Mouse (Mus musculus) intestine, embryonic 14.5 days (tissue): ENCODE measurements around the gene Rasl2-9. TPM values are rescaled to one million over a fixed set of nuclear protein-coding genes. Genes with fewer than 3 reads are reported as not detected.
"Not testable (repeated sequence)": the region's sequence is repeated elsewhere in the genome, so short reads cannot be mapped to it uniquely, and the experiment has no call there.

ENCODE experiments used
- ATAC-seq: fragments of 200-750 bp; cut with Nextera tagmentation; replicated peaks from 2 replicates; pipeline ENCODE4 v1.8.0; 2017; ENCODE audit warnings: low read depth, moderate number of reproducible peaks, moderate TSS enrichment, moderate library complexity; ENCODE audit not compliant: low FRiP score, low TSS enrichment
- DNase-seq: peaks from one replicate; pipeline ENCODE4 v3.0.0-alpha.2; 2018; ENCODE audit warnings: low spot score
- H3K27ac ChIP-seq: fragments of 300-500 bp; sonication (generic); 2 replicates; pipeline ENCODE4 v1.5.1; 2014; ENCODE audit warnings: low read depth, mild to moderate bottlenecking, control low read depth
- H3K27me3 ChIP-seq: fragments of 300-500 bp; sonication (generic); replicated peaks from 2 replicates; pipeline ENCODE4 v1.6.1; 2014; ENCODE audit warnings: low read length, control low read depth; ENCODE audit not compliant: control insufficient read depth, insufficient read depth
- H3K36me3 ChIP-seq: fragments of 300-500 bp; sonication (generic); 2 replicates; pipeline ENCODE4 v1.6.1; 2014; ENCODE audit warnings: low read length, control low read depth; ENCODE audit not compliant: control insufficient read depth, insufficient read depth
- H3K4me1 ChIP-seq: fragments of 300-500 bp; sonication (generic); replicated peaks from 2 replicates; pipeline ENCODE4 v1.6.1; 2014; ENCODE audit warnings: low read length, control low read depth, mixed read lengths; ENCODE audit not compliant: control insufficient read depth, insufficient read depth
- H3K4me2 ChIP-seq: fragments of 300-500 bp; sonication (generic); 2 replicates; pipeline ENCODE4 v1.6.1; 2014; ENCODE audit warnings: low read length
- H3K4me3 ChIP-seq: fragments of 300-500 bp; sonication (generic); 2 replicates; pipeline ENCODE4 v1.5.1; 2014; ENCODE audit warnings: low read depth, low read length, control low read depth, mixed read lengths
- H3K9ac ChIP-seq: fragments of 300-500 bp; sonication (generic); 2 replicates; pipeline ENCODE4 v1.6.1; 2014; ENCODE audit warnings: mild to moderate bottlenecking, low read length
- H3K9me3 ChIP-seq: fragments of 300-500 bp; sonication (generic); 2 replicates; pipeline ENCODE4 v1.6.1; 2016; ENCODE audit warnings: low read length, control low read depth; ENCODE audit not compliant: control insufficient read depth
- WGBS: fragments of 180-500 bp; shearing (Covaris S2); extraction: QIAGEN DNeasy Blood & Tissue Kit; methylation state at CpG from one replicate; pipeline ENCODE4 v1.1.7; 2014; 5-methylcytosine and 5-hydroxymethylcytosine counted together
- polyA plus RNA-seq: library from polyadenylated mRNA; unstranded; fragments of >200 nt; fragmentation: Nextera tagmentation; extraction: Ambion mirVana; gene quantifications from 2 replicates; pipeline ENCODE4 v1.2.1, GENCODE M21; 2014

The Rasl2-9 gene
- polyA plus RNA-seq, 1 experiment from 2014 or later: 0.72 TPM

DNA sequence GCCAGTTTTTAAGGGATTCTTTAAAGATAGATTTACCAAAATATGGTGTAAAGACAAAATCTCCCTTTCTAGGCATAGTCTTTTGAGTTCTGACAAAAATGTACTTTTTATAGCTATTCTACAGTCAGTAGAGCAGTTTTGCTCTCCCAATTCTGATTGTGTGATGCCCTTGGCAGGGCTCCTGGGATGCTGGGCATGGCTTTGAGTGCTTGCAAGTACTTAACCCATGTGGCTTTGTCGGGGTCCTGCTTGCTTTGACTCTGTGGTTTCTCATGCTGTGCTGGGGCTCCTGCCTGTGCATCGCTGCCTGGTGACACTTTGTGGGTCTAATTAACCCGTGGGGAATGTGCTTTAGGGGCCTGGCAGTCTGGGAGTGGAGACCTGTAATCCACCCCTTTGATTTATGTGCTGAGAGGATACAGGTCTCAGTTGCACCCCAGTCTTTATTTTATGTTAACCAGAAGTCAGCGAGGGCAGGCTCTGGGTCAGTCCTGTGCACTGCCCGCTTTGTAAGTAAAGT, 38.8 kb downstream of the Rasl2-9 start:
- H3K27ac ChIP-seq: no peak overlapping the region
- 69% methylated on average over 5 of the region's 5 CpGs for WGBS
- H3K9ac ChIP-seq: no peak overlapping the region
- no peaks in the 10 kb centered on the region for H3K9me3 ChIP-seq
- H3K4me3 ChIP-seq: no peak overlapping the region
- no peaks in the 10 kb centered on the region for H3K27me3 ChIP-seq
- DNase-seq (no peak), ATAC-seq (no peak)
- no peak overlapping the region for H3K4me2 ChIP-seq
- peaks cover 66% of the 10 kb centered on the region for H3K36me3 ChIP-seq
- peaks cover 2% of the 10 kb centered on the region for H3K4me1 ChIP-seq

- Histone ChIP-seq H3K36me3 (peaks cover 52% of the 10 kb centered on the region), H3K4me1 (peaks cover 10% of the 10 kb centered on the region), H3K9me3 (no peaks in the 10 kb centered on the region), H3K27me3 (no peaks in the 10 kb centered on the region), H3K4me2 (no peak overlapping the region), H3K4me3 (no peak overlapping the region), H3K9ac (no peak overlapping the region), H3K27ac (no peak overlapping the region)
- no peak for DNase-seq
- 95% methylated on average over 1 of the region's 1 CpGs for WGBS
- no peak for ATAC-seq
These were observed 40.2 kb downstream of the Rasl2-9 start for GRCm38 (mm10) chr7:5085512-5085911.

DNA sequence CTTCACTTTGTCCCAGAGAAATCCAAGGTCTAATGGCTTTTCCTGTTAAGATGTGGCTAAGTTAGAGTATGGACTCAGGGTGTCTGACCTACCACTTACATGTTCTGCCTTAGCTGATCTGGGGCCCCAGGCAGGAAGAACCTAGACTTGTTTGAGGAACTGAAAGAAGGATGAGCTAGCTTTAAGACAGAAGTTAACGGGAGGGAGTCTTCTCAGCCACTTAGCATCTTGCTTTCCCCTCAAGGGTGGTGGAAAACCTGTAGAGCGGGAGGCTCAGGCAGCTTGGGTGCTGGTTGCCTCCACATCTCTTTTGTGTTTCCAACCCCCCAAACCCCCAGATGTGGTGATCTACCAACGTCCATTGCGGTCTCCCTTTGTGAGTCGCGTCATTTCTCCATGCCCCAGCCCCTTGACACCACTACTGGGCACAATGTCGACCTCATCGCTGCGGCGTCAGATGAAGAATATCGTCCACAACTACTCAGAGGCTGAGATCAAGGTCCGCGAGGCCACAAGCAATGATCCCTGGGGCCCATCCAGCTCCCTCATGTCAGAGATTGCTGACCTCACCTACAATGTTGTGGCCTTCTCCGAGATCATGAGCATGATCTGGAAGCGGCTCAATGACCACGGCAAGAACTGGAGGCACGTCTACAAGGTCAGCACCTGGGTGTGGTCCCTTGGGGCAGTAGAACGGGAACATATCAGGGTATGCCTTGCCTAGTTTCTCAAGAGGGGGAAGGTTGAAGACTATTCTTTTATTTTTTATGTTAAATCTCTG, 42.2 kb downstream of the Rasl2-9 start:
- ATAC-seq (no peak), DNase-seq (no peak)
- no peak overlapping the region for H3K9ac ChIP-seq
- H3K4me3 ChIP-seq: no peak overlapping the region
- no peaks in the 10 kb centered on the region for H3K27me3 ChIP-seq
- no peaks in the 10 kb centered on the region for H3K9me3 ChIP-seq
- no peak overlapping the region for H3K4me2 ChIP-seq
- 89% methylated on average over 18 of the region's 18 CpGs for WGBS
- peaks cover 48% of the 10 kb centered on the region for H3K36me3 ChIP-seq
- H3K4me1 ChIP-seq: peaks cover 10% of the 10 kb centered on the region
- H3K27ac ChIP-seq: no peak overlapping the region

GRCm38 (mm10) chr7:5081939-5082338, 43.8 kb downstream of the Rasl2-9 start:
- Histone ChIP-seq H3K9ac (no peak overlapping the region), H3K27me3 (no peaks in the 10 kb centered on the region), H3K4me1 (peaks cover 10% of the 10 kb centered on the region), H3K4me3 (no peak overlapping the region), H3K36me3 (peaks cover 59% of the 10 kb centered on the region), H3K4me2 (peak overlapping the region; percentile 66), H3K9me3 (no peaks in the 10 kb centered on the region), H3K27ac (no peak overlapping the region)
- ATAC-seq (no peak), DNase-seq (no peak)
- WGBS: 97% methylated on average over 2 of the region's 2 CpGs

GRCm38 (mm10) chr7:5081241-5081640, 44.5 kb downstream of the Rasl2-9 start:
- WGBS: 68% methylated on average over 6 of the region's 6 CpGs
- ATAC-seq (no peak), DNase-seq (no peak)
- H3K4me3 ChIP-seq: peak overlapping the region; percentile 96
- H3K27ac ChIP-seq: no peak overlapping the region
- H3K27me3 ChIP-seq: no peaks in the 10 kb centered on the region
- peak overlapping the region; percentile 95 for H3K9ac ChIP-seq
- H3K9me3 ChIP-seq: no peaks in the 10 kb centered on the region
- H3K4me2 ChIP-seq: peak overlapping the region; percentile 66
- H3K4me1 ChIP-seq: peaks cover 10% of the 10 kb centered on the region
- peaks cover 62% of the 10 kb centered on the region for H3K36me3 ChIP-seq

GRCm38 (mm10) chr7:5080815-5081214, 44.9 kb downstream of the Rasl2-9 start:
- 14% methylated on average over 6 of the region's 6 CpGs for WGBS

GRCm38 (mm10) chr7:5080010-5080751, 45.6 kb downstream of the Rasl2-9 start, which contains the start of gene Epn1:
TSS of gene Epn1 (plus strand) at chr7:5080235.
- Histone ChIP-seq H3K27ac (peak within 1 kb of the TSS; percentile 92), H3K9me3 (no peaks in the 10 kb centered on the region), H3K36me3 (peaks cover 60% of the 10 kb centered on the region), H3K9ac (peak within 1 kb of the TSS; percentile 95), H3K4me3 (peak within 1 kb of the TSS; percentile 96), H3K4me1 (peaks cover 10% of the 10 kb centered on the region), H3K27me3 (no peaks in the 10 kb centered on the region), H3K4me2 (peak within 1 kb of the TSS; percentile 66)
- DNase-seq (peak; percentile 95), ATAC-seq (peak; percentile 96)
- WGBS: under 1% methylated on average over 75 of the region's 81 CpGs

More at GRCm38 (mm10) chr7:5080815-5081214, 44.9 kb downstream of the Rasl2-9 start:
- ATAC-seq (no peak), DNase-seq (peak; percentile 71)
- Histone ChIP-seq H3K4me2 (peak overlapping the region; percentile 66), H3K9me3 (no peaks in the 10 kb centered on the region), H3K9ac (peak overlapping the region; percentile 95), H3K27ac (peak overlapping the region; percentile 92; the same call in 1 of the 2 replicates), H3K4me3 (peak overlapping the region; percentile 96), H3K4me1 (peaks cover 10% of the 10 kb centered on the region), H3K27me3 (no peaks in the 10 kb centered on the region), H3K36me3 (peaks cover 61% of the 10 kb centered on the region)

DNA sequence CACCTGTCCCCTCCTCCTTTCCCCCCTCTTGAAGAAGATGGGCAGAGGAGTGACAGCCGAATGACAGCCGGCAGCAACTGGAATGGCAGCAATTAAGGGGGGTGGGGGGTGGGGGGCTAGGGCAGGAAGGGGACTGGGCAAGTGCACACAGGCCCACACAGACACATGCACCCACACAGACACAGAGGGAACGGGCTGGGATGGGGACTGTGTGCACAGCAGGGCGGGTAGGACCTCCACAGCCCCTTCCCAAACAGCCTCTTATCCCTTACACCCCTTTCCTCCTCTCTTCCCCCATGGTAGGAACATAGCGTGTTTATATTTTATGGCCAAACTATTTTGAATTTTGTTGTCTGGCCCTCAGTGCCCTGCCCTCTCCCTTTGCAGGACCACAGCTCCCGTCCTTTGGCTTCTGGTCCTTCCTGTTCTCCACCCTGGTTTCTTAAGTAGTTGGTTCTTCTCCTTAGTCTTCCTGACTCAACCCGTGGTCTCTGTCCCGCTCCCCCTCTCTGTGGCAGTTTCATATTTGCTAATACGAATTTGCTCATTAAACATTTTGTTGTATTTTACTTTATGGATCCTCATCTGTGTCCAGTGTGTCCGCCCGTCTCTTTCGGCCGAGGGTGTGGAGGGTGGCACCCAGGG, 46.3 kb downstream of the Rasl2-9 start:
- ATAC-seq: peak; percentile 16
- not testable (repeated sequence) for H3K4me1 ChIP-seq, H3K9me3 ChIP-seq, DNase-seq, H3K27me3 ChIP-seq
- H3K4me3 ChIP-seq: peak overlapping the region; percentile 96
- peak overlapping the region; percentile 66 for H3K4me2 ChIP-seq
- peaks cover 59% of the 10 kb centered on the region for H3K36me3 ChIP-seq
- H3K27ac ChIP-seq: peak overlapping the region; percentile 92
- 43% methylated on average over 9 of the region's 13 CpGs for WGBS
- H3K9ac ChIP-seq: peak overlapping the region; percentile 95; the same call in 1 of the 2 replicates
